Mouse (Mus musculus) intestine, embryonic 16.5 days (tissue): Measurements from ENCODE around the gene Wtip. TPM values are rescaled to one million over a fixed set of nuclear protein-coding genes. Genes with fewer than 3 reads are reported as not detected.
"Not testable (repeated sequence)": the region's sequence is repeated elsewhere in the genome, so short reads cannot be mapped to it uniquely, and the experiment has no call there.

Source experiments
- ATAC-seq: fragments of 200-750 bp; cut with Nextera tagmentation; 2 replicates; pipeline ENCODE4 v1.8.0; 2017; ENCODE audit warnings: moderate TSS enrichment, moderate library complexity
- H3K27ac ChIP-seq: fragments of 300-500 bp; sonication (generic); 2 replicates; pipeline ENCODE4 v1.5.1; 2014; ENCODE audit warnings: mild to moderate bottlenecking, low read length
- H3K27me3 ChIP-seq: fragments of 300-500 bp; sonication (generic); replicated peaks from 2 replicates; pipeline ENCODE4 v1.6.1; 2014; ENCODE audit warnings: low read length, control low read depth, mixed read lengths; ENCODE audit not compliant: control insufficient read depth, insufficient read depth
- H3K36me3 ChIP-seq: fragments of 300-500 bp; sonication (generic); 2 replicates; pipeline ENCODE4 v1.6.1; 2014; ENCODE audit warnings: low read length, control low read depth; ENCODE audit not compliant: control insufficient read depth, insufficient read depth
- H3K4me1 ChIP-seq: fragments of 300-500 bp; sonication (generic); 2 replicates; pipeline ENCODE4 v1.6.1; 2014; ENCODE audit warnings: low read length, control low read depth, mixed read lengths; ENCODE audit not compliant: control insufficient read depth, insufficient read depth
- H3K4me2 ChIP-seq: fragments of 300-500 bp; sonication (generic); 2 replicates; pipeline ENCODE4 v1.6.1; 2014; ENCODE audit warnings: low read depth, low read length, control low read depth
- H3K4me3 ChIP-seq: fragments of 300-500 bp; sonication (generic); 2 replicates; pipeline ENCODE4 v1.5.1; 2014; ENCODE audit warnings: mild to moderate bottlenecking, low read length
- H3K9ac ChIP-seq: fragments of 300-500 bp; sonication (generic); 2 replicates; pipeline ENCODE4 v1.6.1; 2014; ENCODE audit warnings: low read depth, low read length
- H3K9me3 ChIP-seq: fragments of 300-500 bp; sonication (generic); 2 replicates; pipeline ENCODE4 v1.6.1; 2016; ENCODE audit warnings: low read length, control low read depth; ENCODE audit not compliant: control insufficient read depth
- WGBS: fragments of 180-500 bp; shearing (Covaris S2); extraction: QIAGEN DNeasy Blood & Tissue Kit; methylation state at CpG from one replicate; pipeline ENCODE4 v1.1.7; 2014; 5-methylcytosine and 5-hydroxymethylcytosine counted together
- polyA plus RNA-seq: library from polyadenylated mRNA; unstranded; fragments of >200 nt; fragmentation: Nextera tagmentation; extraction: Ambion mirVana; gene quantifications from 2 replicates; pipeline ENCODE4 v1.2.1, GENCODE M21; 2015

Gene Wtip
- polyA plus RNA-seq = 3.2 and 3.4 TPM in 2 replicates

DNA sequence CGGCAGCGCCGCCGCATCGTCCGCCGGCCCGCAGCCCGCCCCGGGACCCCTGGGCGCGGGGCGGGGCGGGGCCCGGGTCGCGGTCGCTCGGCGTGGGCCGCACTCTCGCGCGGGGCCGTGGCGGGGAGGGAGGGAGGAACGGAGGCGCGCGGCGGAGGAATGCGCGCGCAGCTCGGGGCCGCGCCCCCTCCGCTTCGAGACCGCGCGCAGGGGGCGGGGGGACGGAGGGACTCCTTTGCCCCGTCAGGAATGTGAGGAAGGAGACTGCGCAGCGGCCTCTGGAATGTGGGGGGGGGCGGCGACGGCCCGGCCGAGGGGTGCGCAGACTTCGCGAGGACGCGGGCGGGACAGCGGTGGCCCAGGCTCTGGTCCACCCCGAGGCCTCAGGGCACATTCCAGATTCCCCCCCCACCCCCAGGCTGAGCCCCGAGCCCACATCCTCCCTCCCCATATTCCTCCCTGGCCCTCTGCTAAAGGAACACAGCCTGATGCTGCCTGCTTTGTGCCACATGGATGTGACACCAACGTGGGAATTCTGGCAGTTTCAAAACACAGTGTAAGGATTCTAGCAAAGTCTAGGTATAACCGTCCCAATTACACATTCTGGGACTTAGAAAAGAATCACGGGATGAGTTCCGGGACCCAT is at the start of gene Wtip:
Gene Wtip, minus strand, starts transcription at position 152 of the 646 bp plus-strand sequence.
- Histone ChIP-seq H3K9ac (peak within 1 kb of the TSS; percentile 80), H3K27ac (peak within 1 kb of the TSS; percentile 64), H3K4me1 (peaks cover 5% of the 10 kb centered on the region; the same call in 1 of the 2 replicates), H3K9me3 (no peaks in the 10 kb centered on the region), H3K4me3 (peak within 1 kb of the TSS; percentile 68), H3K36me3 (no peaks in the 10 kb centered on the region), H3K4me2 (peak within 1 kb of the TSS; percentile 70), H3K27me3 (no peaks in the 10 kb centered on the region)
- ATAC-seq = peak; percentile 89
- under 1% methylated on average over 61 of the region's 65 CpGs for WGBS

DNA sequence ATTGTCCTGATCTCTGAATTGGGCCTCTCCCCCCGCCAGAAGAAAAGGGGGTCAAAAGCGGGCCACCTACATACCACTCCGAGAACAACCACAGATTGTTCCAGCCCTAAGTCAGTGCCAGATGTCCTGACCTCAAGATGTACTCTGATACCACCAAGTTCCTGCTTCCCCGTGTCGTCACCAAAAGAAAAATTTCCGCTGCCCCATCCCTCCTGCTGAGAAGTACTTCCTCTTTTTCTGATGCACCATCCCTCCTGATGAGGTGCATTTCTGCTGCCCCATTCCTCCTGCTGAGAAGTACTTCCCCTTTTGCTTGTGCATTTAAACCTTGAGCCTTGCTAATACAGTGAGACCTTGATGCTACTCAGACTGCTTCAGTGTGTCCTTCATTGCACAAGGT is 43.2 kb upstream of the Wtip start:
- not testable (repeated sequence) for ATAC-seq

DNA sequence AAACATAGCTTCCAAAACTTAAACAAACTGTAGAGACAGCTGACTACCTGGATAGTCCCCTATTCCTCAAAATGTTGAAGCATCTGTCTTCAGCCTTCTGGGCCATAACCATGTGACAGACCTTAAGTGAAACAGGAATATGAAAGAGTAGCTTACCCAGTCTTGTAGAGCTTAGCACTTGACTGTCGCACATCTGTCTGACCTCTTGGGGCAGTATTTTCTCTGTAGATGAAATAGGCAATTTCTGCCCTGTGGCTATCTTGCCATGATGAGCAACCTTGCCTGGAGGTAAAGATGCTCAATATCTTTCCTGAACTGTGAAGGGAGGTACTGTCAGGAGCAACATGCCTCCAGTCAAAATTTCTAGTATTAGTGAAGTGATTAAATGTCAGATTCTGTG is 39.2 kb upstream of the Wtip start:
- Histone ChIP-seq H3K27me3 (no peaks in the 10 kb centered on the region), H3K27ac (no peak overlapping the region), H3K9ac (no peak overlapping the region), H3K36me3 (no peaks in the 10 kb centered on the region), H3K4me3 (no peak overlapping the region), H3K4me1 (0 out of 2 replicates have a peak, but pooled peaks cover 1% of the 10 kb centered on the region), H3K4me2 (no peak overlapping the region), H3K9me3 (no peaks in the 10 kb centered on the region)
- 62% methylated on average over 1 of the region's 1 CpGs for WGBS
- ATAC-seq = no peak

More for the DNA sequence above, 43.2 kb upstream of the Wtip start:
- not testable (repeated sequence) for H3K4me2 ChIP-seq, H3K27me3 ChIP-seq, H3K4me1 ChIP-seq, H3K9ac ChIP-seq, H3K9me3 ChIP-seq, H3K27ac ChIP-seq, H3K36me3 ChIP-seq, H3K4me3 ChIP-seq
- whole genome bisulfite sequencing = 89% methylated on average over 6 of the region's 6 CpGs

DNA sequence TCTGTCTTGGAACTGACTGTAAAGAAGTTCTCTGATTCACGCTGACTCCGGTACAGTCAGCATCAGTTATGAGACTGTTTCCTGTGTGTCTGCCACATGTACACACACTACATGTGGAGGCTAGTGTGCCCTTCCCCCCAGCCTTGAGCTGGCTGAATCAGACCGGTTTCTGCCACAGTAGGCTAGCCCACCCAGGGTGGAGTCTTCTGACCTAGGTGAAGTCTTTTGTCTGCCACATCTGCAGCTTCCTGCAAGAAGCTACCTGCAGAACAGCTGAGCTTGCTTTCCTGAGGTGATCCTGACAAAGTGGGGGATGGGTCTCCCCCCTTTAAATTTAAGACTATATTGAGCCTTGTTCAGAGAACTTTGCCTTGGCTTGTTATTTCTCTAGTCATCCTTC is 36.4 kb upstream of the Wtip start, which contains the start of gene Uba2:
Gene Uba2, minus strand, starts transcription at position 146 of the 400 bp plus-strand sequence.
- H3K4me2 ChIP-seq = peak within 1 kb of the TSS; percentile 50
- peak within 1 kb of the TSS; percentile 33; the same call in 1 of the 2 replicates for H3K27ac ChIP-seq
- peaks cover 9% of the 10 kb centered on the region for H3K4me1 ChIP-seq
- no peaks in the 10 kb centered on the region for H3K27me3 ChIP-seq
- no peak for ATAC-seq
- H3K4me3 ChIP-seq = peak within 1 kb of the TSS; percentile 98
- no peaks in the 10 kb centered on the region for H3K9me3 ChIP-seq
- 79% methylated on average over 3 of the region's 3 CpGs for WGBS
- H3K9ac ChIP-seq = peak within 1 kb of the TSS; percentile 99
- H3K36me3 ChIP-seq = 0 out of 2 replicates have a peak, but pooled peaks cover 4% of the 10 kb centered on the region

DNA sequence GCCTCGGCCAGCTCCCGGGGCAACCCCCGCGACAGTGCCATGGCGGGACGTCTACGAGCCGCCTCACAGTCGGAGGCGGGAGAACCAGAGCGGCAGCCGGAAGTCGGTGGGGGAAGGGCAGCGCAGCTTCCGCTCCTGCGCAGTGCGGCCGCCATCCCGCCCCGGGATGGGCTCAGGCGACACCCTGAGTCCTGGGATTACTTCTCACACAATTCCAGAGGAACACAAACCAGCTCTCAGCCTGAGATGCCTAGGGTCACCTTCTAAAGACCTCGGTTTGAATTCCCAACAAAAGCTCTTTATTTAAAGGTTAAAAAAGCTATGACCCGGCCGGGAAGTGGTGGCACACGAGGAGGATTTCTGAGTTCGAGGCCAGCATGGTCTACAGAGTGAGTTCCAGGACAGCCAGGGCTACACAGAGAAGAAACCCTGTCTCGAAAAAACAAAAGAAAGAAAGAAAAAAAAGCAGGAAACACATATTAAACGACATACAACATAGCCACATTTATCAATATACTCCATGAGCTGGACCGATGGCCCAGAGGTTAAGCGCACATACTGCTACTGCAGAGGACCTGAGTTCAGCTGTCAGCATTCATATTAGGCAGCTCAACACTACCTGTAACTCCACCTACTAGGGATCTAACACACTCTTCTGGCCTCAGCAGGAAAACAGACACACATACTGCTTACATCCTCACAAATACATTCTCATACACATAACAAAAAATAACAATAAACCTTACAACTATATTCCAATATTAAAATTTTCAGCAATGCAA is 35.6 kb upstream of the Wtip start:
- H3K36me3 ChIP-seq = 0 out of 2 replicates have a peak, but pooled peaks cover 4% of the 10 kb centered on the region
- H3K9ac ChIP-seq = peak overlapping the region; percentile 99
- H3K4me2 ChIP-seq = peak overlapping the region; percentile 82
- ATAC-seq = peak; percentile 98
- H3K27me3 ChIP-seq = no peaks in the 10 kb centered on the region
- peak overlapping the region; percentile 98 for H3K4me3 ChIP-seq
- H3K9me3 ChIP-seq = no peaks in the 10 kb centered on the region
- peaks cover 9% of the 10 kb centered on the region for H3K4me1 ChIP-seq
- peak overlapping the region; percentile 84 for H3K27ac ChIP-seq
- 10% methylated on average over 30 of the region's 30 CpGs for WGBS

DNA sequence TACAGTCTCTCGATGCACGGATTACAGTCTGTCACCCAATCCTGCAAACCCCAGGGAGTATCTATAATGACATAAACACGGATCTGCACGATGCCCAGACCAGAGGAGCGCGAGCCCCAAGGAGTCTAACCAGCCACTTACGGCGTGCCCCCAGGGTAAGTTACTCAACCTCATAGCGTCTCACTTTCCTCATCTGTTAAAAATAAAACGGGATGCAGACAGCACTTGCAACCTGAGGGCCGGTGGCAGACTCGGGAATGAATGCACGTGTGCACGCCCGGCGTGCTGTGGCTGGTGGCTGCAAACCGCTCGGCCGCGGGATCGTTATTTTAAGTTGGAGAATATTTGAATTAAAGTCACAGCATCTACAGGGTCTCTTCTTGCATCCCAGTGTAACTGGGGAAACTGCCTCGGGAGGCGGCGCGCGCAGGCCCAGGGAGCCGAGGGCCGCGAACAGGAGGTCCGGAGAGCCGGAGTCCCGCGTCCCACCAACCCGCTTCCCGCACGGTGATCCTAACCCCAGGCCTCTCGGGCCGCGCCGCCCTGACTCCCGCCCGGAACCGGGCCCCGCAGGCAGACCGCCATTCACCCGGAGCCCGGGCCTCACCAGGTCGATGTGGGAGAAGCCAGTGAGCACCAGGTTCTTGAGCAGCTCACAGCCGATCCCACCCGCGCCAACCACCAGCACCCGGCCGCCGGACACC is 34.9 kb upstream of the Wtip start:
- Histone ChIP-seq H3K9ac (peak overlapping the region; percentile 99), H3K4me1 (peaks cover 9% of the 10 kb centered on the region), H3K36me3 (0 out of 2 replicates have a peak, but pooled peaks cover 4% of the 10 kb centered on the region), H3K27me3 (no peaks in the 10 kb centered on the region), H3K4me2 (peak overlapping the region; percentile 82), H3K27ac (peak overlapping the region; percentile 84), H3K9me3 (no peaks in the 10 kb centered on the region), H3K4me3 (peak overlapping the region; percentile 98)
- peak; percentile 85 for ATAC-seq
- WGBS = under 1% methylated on average over 54 of the region's 54 CpGs

DNA sequence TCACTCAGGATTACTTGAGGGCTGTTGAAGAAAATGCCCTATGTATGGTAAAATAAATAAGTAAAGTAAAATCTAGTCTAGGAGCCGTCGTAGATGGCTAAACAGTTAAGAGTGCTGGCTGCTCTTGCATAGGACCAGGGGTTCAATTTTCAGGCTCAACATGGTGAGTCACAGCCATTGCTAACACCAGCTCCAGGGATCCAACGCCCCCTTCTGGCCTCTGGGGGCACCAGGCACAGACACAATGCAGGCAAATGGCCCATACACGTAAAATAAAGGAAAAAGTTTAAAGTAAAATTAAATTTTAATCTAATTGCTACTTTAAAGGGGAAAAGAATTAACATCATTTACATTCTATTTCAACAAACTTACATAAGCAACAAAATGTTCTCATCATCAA is 33.8 kb upstream of the Wtip start:
- Histone ChIP-seq H3K4me1 (peaks cover 9% of the 10 kb centered on the region), H3K36me3 (peaks cover 5% of the 10 kb centered on the region; the same call in 1 of the 2 replicates), H3K27me3 (no peaks in the 10 kb centered on the region), H3K4me2 (no peak overlapping the region), H3K27ac (no peak overlapping the region), H3K9me3 (no peaks in the 10 kb centered on the region), H3K9ac (no peak overlapping the region), H3K4me3 (no peak overlapping the region)
- ATAC-seq = no peak
- WGBS = 50% methylated on average over 4 of the region's 4 CpGs

DNA sequence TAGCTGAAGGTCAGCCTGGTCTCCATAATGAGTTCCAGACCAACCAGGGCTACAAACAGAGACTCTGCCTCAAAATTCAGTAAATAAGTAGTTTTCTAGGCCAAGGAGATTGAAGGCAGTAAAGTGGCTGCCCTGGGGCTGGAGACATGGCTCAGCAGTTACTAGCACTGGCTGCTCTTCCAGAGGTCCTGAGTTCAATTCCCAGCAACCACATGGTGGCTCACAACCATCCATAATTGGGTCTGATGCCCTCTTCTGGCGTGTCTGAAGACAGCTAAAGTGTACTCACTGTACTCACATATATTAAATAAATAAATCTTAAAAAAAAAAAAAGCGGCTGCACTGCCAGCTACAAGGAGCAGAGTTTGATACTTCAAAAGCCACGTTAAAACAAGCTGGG is 32.9 kb upstream of the Wtip start:
- H3K4me2 ChIP-seq = no peak overlapping the region
- no peak overlapping the region for H3K4me3 ChIP-seq
- WGBS = 78% methylated on average over 3 of the region's 3 CpGs
- no peaks in the 10 kb centered on the region for H3K27me3 ChIP-seq
- H3K9me3 ChIP-seq = no peaks in the 10 kb centered on the region
- peaks cover 11% of the 10 kb centered on the region; the same call in 1 of the 2 replicates for H3K36me3 ChIP-seq
- no peak overlapping the region for H3K27ac ChIP-seq
- peaks cover 9% of the 10 kb centered on the region for H3K4me1 ChIP-seq
- no peak for ATAC-seq
- no peak overlapping the region for H3K9ac ChIP-seq

DNA sequence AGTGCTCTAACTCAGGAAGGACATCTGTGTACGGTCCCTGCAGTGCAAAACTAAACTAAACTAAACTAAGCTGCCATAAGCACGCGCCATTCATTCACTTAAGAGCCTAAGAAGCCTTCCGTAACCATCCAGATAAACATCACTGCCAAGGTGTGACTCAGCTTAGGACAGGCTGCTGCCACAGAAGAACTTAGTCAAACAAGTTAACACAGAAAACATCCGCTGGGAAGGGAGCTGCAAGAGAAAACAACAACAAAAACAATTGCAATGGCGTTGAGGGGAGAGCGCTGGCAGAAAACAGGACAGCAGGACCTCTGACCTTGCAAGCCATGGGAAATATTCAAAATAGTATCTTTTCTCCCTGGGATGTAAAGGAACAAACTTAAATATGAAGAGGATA is 31.6 kb upstream of the Wtip start:
- no peaks in the 10 kb centered on the region for H3K9me3 ChIP-seq
- no peak overlapping the region for H3K4me3 ChIP-seq
- H3K4me1 ChIP-seq = peaks cover 9% of the 10 kb centered on the region
- peaks cover 17% of the 10 kb centered on the region; the same call in 1 of the 2 replicates for H3K36me3 ChIP-seq
- ATAC-seq = no peak
- no peaks in the 10 kb centered on the region for H3K27me3 ChIP-seq
- H3K9ac ChIP-seq = no peak overlapping the region
- 90% methylated on average over 7 of the region's 7 CpGs for WGBS
- H3K27ac ChIP-seq = no peak overlapping the region
- no peak overlapping the region for H3K4me2 ChIP-seq
